Mouse (Mus musculus): ENCODE results near the gene Gm47841. TPM values are rescaled to one million over a fixed set of nuclear protein-coding genes. Genes with fewer than 3 reads are reported as not detected.

Gene Gm47841
- total and polyA plus RNA-seq, 2 experiments from 2014 or later: not detected

GRCm38 (mm10) chr15:101046039-101046526 is 1.1 kb downstream of the Gm47841 start:
- 4% methylated on average over 43 of the region's 43 CpGs for WGBS
- Histone ChIP-seq H3K36me3 (ENCODE audit: insufficient read depth, low read length) (0 out of 2 replicates have a peak, but pooled peaks cover 5% of the 10 kb centered on the region), H3K4me2 (ENCODE audit: low read depth, low read length, poor library complexity, severe bottlenecking) (peak overlapping the region; percentile 99), H3K27ac (ENCODE audit: low read depth, low read length) (no peak overlapping the region), H3K4me3 (ENCODE audit: low read depth, low read length) (peak overlapping the region; percentile 49), H3K4me1 (ENCODE audit: insufficient read depth, low read length) (no peaks in the 10 kb centered on the region; the same call in 1 of the 2 replicates), H3K27me3 (ENCODE audit: insufficient read depth, low read length) (peaks cover 40% of the 10 kb centered on the region), H3K9me3 (ENCODE audit: low read length) (no peaks in the 10 kb centered on the region), H3K9ac (replicated peaks; ENCODE audit: low read length, poor library complexity, severe bottlenecking) (peak overlapping the region; percentile 57)
- DNase-seq (ENCODE audit: low spot score) (no peak), ATAC-seq (ENCODE audit: low FRiP score) (no peak)
- TF ChIP-seq CTCF (IDR thresholded peaks at IDR 0.05): no peak

- no peak for TF ChIP-seq CTCF (IDR thresholded peaks at IDR 0.05)
- DNase-seq (ENCODE audit: low spot score) (no peak), ATAC-seq (ENCODE audit: low FRiP score) (no peak)
- Histone ChIP-seq H3K9ac (replicated peaks; ENCODE audit: low read length, poor library complexity, severe bottlenecking) (no peak overlapping the region), H3K27ac (ENCODE audit: low read depth, low read length) (no peak overlapping the region), H3K36me3 (ENCODE audit: insufficient read depth, low read length) (peaks cover 16% of the 10 kb centered on the region; the same call in 1 of the 2 replicates), H3K4me1 (ENCODE audit: insufficient read depth, low read length) (no peaks in the 10 kb centered on the region; the same call in 1 of the 2 replicates), H3K27me3 (ENCODE audit: insufficient read depth, low read length) (peaks cover 36% of the 10 kb centered on the region), H3K4me2 (ENCODE audit: low read depth, low read length, poor library complexity, severe bottlenecking) (no peak overlapping the region), H3K4me3 (ENCODE audit: low read depth, low read length) (no peak overlapping the region), H3K9me3 (ENCODE audit: low read length) (no peaks in the 10 kb centered on the region)
- WGBS: 56% methylated on average over 6 of the region's 6 CpGs
Measured at GRCm38 (mm10) chr15:101044531-101044930, 2.7 kb downstream of the Gm47841 start.

GRCm38 (mm10) chr15:101042613-101043012 is 4.6 kb downstream of the Gm47841 start:
- TF ChIP-seq CTCF (IDR thresholded peaks at IDR 0.05): peak; percentile 79

GRCm38 (mm10) chr15:101041966-101042365 is 5.2 kb downstream of the Gm47841 start:
- no peak for TF ChIP-seq CTCF (IDR thresholded peaks at IDR 0.05)
- H3K4me1 ChIP-seq (ENCODE audit: insufficient read depth, low read length): no peaks in the 10 kb centered on the region; the same call in 1 of the 2 replicates
- H3K9me3 ChIP-seq (ENCODE audit: low read length): no peaks in the 10 kb centered on the region
- peaks cover 24% of the 10 kb centered on the region for H3K27me3 ChIP-seq (ENCODE audit: insufficient read depth, low read length)
- no peak overlapping the region for H3K4me3 ChIP-seq (ENCODE audit: low read depth, low read length)
- no peak overlapping the region for H3K9ac ChIP-seq (replicated peaks; ENCODE audit: low read length, poor library complexity, severe bottlenecking)
- H3K4me2 ChIP-seq (ENCODE audit: low read depth, low read length, poor library complexity, severe bottlenecking): no peak overlapping the region
- ATAC-seq (ENCODE audit: low FRiP score) (no peak), DNase-seq (ENCODE audit: low spot score) (no peak)
- WGBS: 76% methylated on average over 6 of the region's 6 CpGs
- peaks cover 25% of the 10 kb centered on the region; the same call in 1 of the 2 replicates for H3K36me3 ChIP-seq (ENCODE audit: insufficient read depth, low read length)
- no peak overlapping the region for H3K27ac ChIP-seq (ENCODE audit: low read depth, low read length)

More at GRCm38 (mm10) chr15:101042613-101043012, 4.6 kb downstream of the Gm47841 start:
- H3K9me3 ChIP-seq (ENCODE audit: low read length): no peaks in the 10 kb centered on the region
- no peak overlapping the region for H3K27ac ChIP-seq (ENCODE audit: low read depth, low read length)
- peaks cover 25% of the 10 kb centered on the region for H3K27me3 ChIP-seq (ENCODE audit: insufficient read depth, low read length)
- no peak overlapping the region for H3K9ac ChIP-seq (replicated peaks; ENCODE audit: low read length, poor library complexity, severe bottlenecking)
- peak; percentile 72 for DNase-seq (ENCODE audit: low spot score)
- WGBS: 28% methylated on average over 6 of the region's 6 CpGs
- ATAC-seq (ENCODE audit: low FRiP score): no peak
- H3K4me1 ChIP-seq (ENCODE audit: insufficient read depth, low read length): no peaks in the 10 kb centered on the region; the same call in 1 of the 2 replicates
- H3K4me2 ChIP-seq (ENCODE audit: low read depth, low read length, poor library complexity, severe bottlenecking): no peak overlapping the region
- H3K36me3 ChIP-seq (ENCODE audit: insufficient read depth, low read length): peaks cover 21% of the 10 kb centered on the region; the same call in 1 of the 2 replicates
- no peak overlapping the region for H3K4me3 ChIP-seq (ENCODE audit: low read depth, low read length)

GRCm38 (mm10) chr15:101039651-101040050 is 7.5 kb downstream of the Gm47841 start:
- H3K27me3 ChIP-seq (ENCODE audit: insufficient read depth, low read length): peaks cover 10% of the 10 kb centered on the region
- no peak overlapping the region for H3K4me2 ChIP-seq (ENCODE audit: low read depth, low read length, poor library complexity, severe bottlenecking)
- peak; percentile 53 for TF ChIP-seq CTCF (IDR thresholded peaks at IDR 0.05)
- H3K4me1 ChIP-seq (ENCODE audit: insufficient read depth, low read length): no peaks in the 10 kb centered on the region
- no peaks in the 10 kb centered on the region for H3K9me3 ChIP-seq (ENCODE audit: low read length)
- H3K27ac ChIP-seq (ENCODE audit: low read depth, low read length): no peak overlapping the region
- DNase-seq (ENCODE audit: low spot score): no peak
- no peak for ATAC-seq (ENCODE audit: low FRiP score)
- no peak overlapping the region for H3K4me3 ChIP-seq (ENCODE audit: low read depth, low read length)
- WGBS: 60% methylated on average over 17 of the region's 17 CpGs
- H3K9ac ChIP-seq (replicated peaks; ENCODE audit: low read length, poor library complexity, severe bottlenecking): no peak overlapping the region
- H3K36me3 ChIP-seq (ENCODE audit: insufficient read depth, low read length): peaks cover 43% of the 10 kb centered on the region

GRCm38 (mm10) chr15:101028960-101029359 is 18.2 kb downstream of the Gm47841 start:
- Histone ChIP-seq H3K27me3 (ENCODE audit: insufficient read depth, low read length) (no peaks in the 10 kb centered on the region), H3K4me1 (ENCODE audit: insufficient read depth, low read length) (no peaks in the 10 kb centered on the region), H3K9ac (replicated peaks; ENCODE audit: low read length, poor library complexity, severe bottlenecking) (no peak overlapping the region), H3K9me3 (ENCODE audit: low read length) (no peaks in the 10 kb centered on the region), H3K4me3 (ENCODE audit: low read depth, low read length) (no peak overlapping the region), H3K4me2 (ENCODE audit: low read depth, low read length, poor library complexity, severe bottlenecking) (no peak overlapping the region), H3K27ac (ENCODE audit: low read depth, low read length) (no peak overlapping the region), H3K36me3 (ENCODE audit: insufficient read depth, low read length) (peaks cover 28% of the 10 kb centered on the region)
- ATAC-seq (ENCODE audit: low FRiP score) (no peak), DNase-seq (ENCODE audit: low spot score) (no peak)
- TF ChIP-seq CTCF (IDR thresholded peaks at IDR 0.05): no peak
- 56% methylated on average over 2 of the region's 2 CpGs for WGBS
